Mouse (Mus musculus) MEL (cell line): ENCODE data around the gene Agtrap. TPM values are rescaled to one million over a fixed set of nuclear protein-coding genes. Genes with fewer than 3 reads are reported as not detected.

Experiments
- DNase-seq: peaks from one replicate; pipeline ENCODE4 v3.0.0; 2011; ENCODE audit warnings: low read depth, low spot score
- H3K27ac ChIP-seq: 2 replicates; pipeline ENCODE4 v1.5.1; 2012; ENCODE audit warnings: low read depth, mild to moderate bottlenecking, control low read depth, low read length, moderate library complexity; ENCODE audit not compliant: control insufficient read depth
- H3K27me3 ChIP-seq, 2 experiments: fragments of 150-350 bp in 1 of 2; sonication (generic) in 1 of 2; 2 replicates each; pipeline ENCODE4 v1.6.1; 2012; ENCODE audit warnings: low read length in 2 of 2, mild to moderate bottlenecking in 2 of 2, improper control_type of control experiment in 1 of 2, moderate library complexity in 1 of 2; ENCODE audit not compliant: insufficient read depth in 2 of 2, control insufficient read depth in 1 of 2
- H3K36me3 ChIP-seq, 2 experiments: 2 replicates each; pipeline ENCODE4 v1.6.1; 2012 to 2014; ENCODE audit warnings: low read length in 2 of 2, improper control_type of control experiment in 1 of 2, inconsistent platforms in 1 of 2, mild to moderate bottlenecking in 1 of 2; ENCODE audit not compliant: insufficient read depth in 2 of 2, control insufficient read depth in 1 of 2
- H3K4me1 ChIP-seq, 2 experiments: fragments of 150-350 bp in 1 of 2; sonication (generic) in 1 of 2; 2 replicates each; pipeline ENCODE4 v1.6.1; 2012; ENCODE audit warnings: low read length in 2 of 2, improper control_type of control experiment in 1 of 2, mild to moderate bottlenecking in 1 of 2; ENCODE audit not compliant: insufficient read depth in 2 of 2, control insufficient read depth in 1 of 2
- H3K4me3 ChIP-seq, 2 experiments: fragments of 150-350 bp in 1 of 2; sonication (generic) in 1 of 2; 2 replicates each; pipeline ENCODE4 v1.5.1; 2012; ENCODE audit warnings: low read depth in 2 of 2, low read length in 2 of 2, mild to moderate bottlenecking in 2 of 2, moderate library complexity in 2 of 2, control low read depth in 1 of 2, improper control_type of control experiment in 1 of 2; ENCODE audit not compliant: control insufficient read depth in 1 of 2, insufficient read depth in 1 of 2
- H3K79me2 ChIP-seq: 2 replicates; pipeline ENCODE4 v1.6.1; 2012; ENCODE audit warnings: mild to moderate bottlenecking, low read length, moderate library complexity; ENCODE audit not compliant: control insufficient read depth, poor library complexity, insufficient read depth
- H3K9ac ChIP-seq: 2 replicates; pipeline ENCODE4 v1.6.1; 2012; ENCODE audit warnings: low read depth, mild to moderate bottlenecking, control low read depth, low read length, moderate library complexity; ENCODE audit not compliant: control insufficient read depth, poor library complexity, severe bottlenecking
- H3K9me3 ChIP-seq: fragments of 150-350 bp; sonication (generic); replicated peaks from 2 replicates; pipeline ENCODE4 v1.6.1; 2012; ENCODE audit warnings: mild to moderate bottlenecking, low read length, improper control_type of control experiment, moderate library complexity; ENCODE audit not compliant: insufficient read depth
- BHLHE40 ChIP-seq: IDR thresholded peaks from 2 replicates; pipeline ENCODE4 v1.6.1; 2012; ENCODE audit warnings: low read depth, mild to moderate bottlenecking, inconsistent platforms, low read length, improper control_type of control experiment, borderline replicate concordance
- CHD1 ChIP-seq: IDR thresholded peaks from 2 replicates; pipeline ENCODE4 v1.6.1; 2012; ENCODE audit warnings: low read depth, mild to moderate bottlenecking, inconsistent platforms, low read length, improper control_type of control experiment
- EP300 ChIP-seq, 2 experiments: IDR thresholded peaks; 2 replicates each; pipeline ENCODE4 v1.6.1; 2011; ENCODE audit warnings: improper control_type of control experiment in 2 of 2, low read length in 2 of 2, low read depth in 1 of 2, mild to moderate bottlenecking in 1 of 2
- GATA1 ChIP-seq: IDR thresholded peaks from 2 replicates; pipeline ENCODE4 v1.6.1; 2011; ENCODE audit warnings: low read depth, low read length, improper control_type of control experiment
- HCFC1 ChIP-seq: IDR thresholded peaks from 2 replicates; pipeline ENCODE4 v1.6.1; 2012; ENCODE audit warnings: low read depth, mild to moderate bottlenecking, inconsistent platforms, low read length, improper control_type of control experiment, moderate library complexity
- JUND ChIP-seq: IDR thresholded peaks from 2 replicates; pipeline ENCODE4 v1.6.1; 2011; ENCODE audit warnings: low read depth, mild to moderate bottlenecking, improper control_type of control experiment, low read length
- KAT2A ChIP-seq: conservative IDR thresholded peaks from 2 replicates; pipeline ENCODE4 v1.6.1; 2012; ENCODE audit warnings: low read depth, low read length, improper control_type of control experiment, inconsistent platforms
- MAX ChIP-seq: IDR thresholded peaks from 2 replicates; pipeline ENCODE4 v1.6.1; 2011; ENCODE audit warnings: low read length, improper control_type of control experiment
- MAZ ChIP-seq: IDR thresholded peaks from 2 replicates; pipeline ENCODE4 v1.6.1; 2012; ENCODE audit warnings: low read depth, mild to moderate bottlenecking, inconsistent platforms, low read length, improper control_type of control experiment
- MXI1 ChIP-seq: IDR thresholded peaks from 2 replicates; pipeline ENCODE4 v1.6.1; 2011; ENCODE audit warnings: mild to moderate bottlenecking, low read depth, low read length, improper control_type of control experiment
- POLR2A ChIP-seq, 2 experiments: IDR thresholded peaks; 2 replicates each; pipeline ENCODE4 v1.6.1; 2011 to 2012; ENCODE audit warnings: low read length in 2 of 2, mild to moderate bottlenecking in 2 of 2, control low read depth in 1 of 2, improper control_type of control experiment in 1 of 2, low read depth in 1 of 2, moderate library complexity in 1 of 2; ENCODE audit not compliant: control insufficient read depth in 1 of 2, insufficient read depth in 1 of 2, poor library complexity in 1 of 2
- POLR2AphosphoS2 ChIP-seq: IDR thresholded peaks from 2 replicates; pipeline ENCODE4 v1.6.1; 2011; ENCODE audit warnings: low read length, improper control_type of control experiment
- POLR2AphosphoS5 ChIP-seq: IDR thresholded peaks from 2 replicates; pipeline ENCODE4 v1.6.1; 2012; ENCODE audit warnings: low read depth, borderline replicate concordance, mild to moderate bottlenecking, inconsistent platforms, low read length, moderate library complexity, mixed read lengths
- TAL1 ChIP-seq: IDR thresholded peaks from 2 replicates; pipeline ENCODE4 v1.6.1; 2012; ENCODE audit warnings: mild to moderate bottlenecking, inconsistent platforms, low read length, moderate library complexity, mixed read lengths
- USF1 ChIP-seq: IDR thresholded peaks from 2 replicates; pipeline ENCODE4 v1.6.1; 2014; ENCODE audit warnings: low read depth, mild to moderate bottlenecking, inconsistent platforms, low read length, improper control_type of control experiment, moderate library complexity
- USF2 ChIP-seq, 2 experiments: IDR thresholded peaks; 2 replicates each; pipeline ENCODE4 v1.6.1; 2011 to 2012; ENCODE audit warnings: improper control_type of control experiment in 2 of 2, low read length in 2 of 2, borderline replicate concordance in 1 of 2, inconsistent platforms in 1 of 2, low read depth in 1 of 2, mild to moderate bottlenecking in 1 of 2; ENCODE audit not compliant: insufficient read depth in 1 of 2
- ZC3H11A ChIP-seq: IDR thresholded peaks from 2 replicates; pipeline ENCODE4 v1.6.1; 2012; ENCODE audit warnings: low read depth, mild to moderate bottlenecking, inconsistent platforms, low read length, improper control_type of control experiment
- ZKSCAN1 ChIP-seq: IDR thresholded peaks from 2 replicates; pipeline ENCODE4 v1.6.1; 2012; ENCODE audit warnings: low read depth, mild to moderate bottlenecking, inconsistent platforms, low read length, improper control_type of control experiment, moderate library complexity
- ZNF384 ChIP-seq: IDR thresholded peaks from 2 replicates; pipeline ENCODE4 v1.6.1; 2012; ENCODE audit warnings: low read depth, mild to moderate bottlenecking, inconsistent platforms, low read length, improper control_type of control experiment
- polyA plus RNA-seq, 2 experiments: library from polyadenylated mRNA; stranded (reverse) in 1 of 2; unstranded in 1 of 2; fragments of >175 nt in 1 of 2; fragments of >200 nt in 1 of 2; gene quantifications; 2 replicates each; pipeline versions ENCODE4 v1.2.1 to v1.2.4; 2012; ENCODE audit warnings: low replicate concordance in 2 of 2, low read depth in 1 of 2; ENCODE audit not compliant: insufficient read length in 2 of 2, insufficient read depth in 1 of 2, missing spikeins in 1 of 2
- total RNA-seq: library from RNA; depleted of rRNA; stranded (reverse); fragments of 300-350 nt; gene quantifications from 2 replicates; pipeline ENCODE4 v1.2.3, GENCODE M21; 2012

The Agtrap gene
- total and polyA plus RNA-seq, 3 experiments: 5.0 to 16.0 TPM; not detected in 1

DNA sequence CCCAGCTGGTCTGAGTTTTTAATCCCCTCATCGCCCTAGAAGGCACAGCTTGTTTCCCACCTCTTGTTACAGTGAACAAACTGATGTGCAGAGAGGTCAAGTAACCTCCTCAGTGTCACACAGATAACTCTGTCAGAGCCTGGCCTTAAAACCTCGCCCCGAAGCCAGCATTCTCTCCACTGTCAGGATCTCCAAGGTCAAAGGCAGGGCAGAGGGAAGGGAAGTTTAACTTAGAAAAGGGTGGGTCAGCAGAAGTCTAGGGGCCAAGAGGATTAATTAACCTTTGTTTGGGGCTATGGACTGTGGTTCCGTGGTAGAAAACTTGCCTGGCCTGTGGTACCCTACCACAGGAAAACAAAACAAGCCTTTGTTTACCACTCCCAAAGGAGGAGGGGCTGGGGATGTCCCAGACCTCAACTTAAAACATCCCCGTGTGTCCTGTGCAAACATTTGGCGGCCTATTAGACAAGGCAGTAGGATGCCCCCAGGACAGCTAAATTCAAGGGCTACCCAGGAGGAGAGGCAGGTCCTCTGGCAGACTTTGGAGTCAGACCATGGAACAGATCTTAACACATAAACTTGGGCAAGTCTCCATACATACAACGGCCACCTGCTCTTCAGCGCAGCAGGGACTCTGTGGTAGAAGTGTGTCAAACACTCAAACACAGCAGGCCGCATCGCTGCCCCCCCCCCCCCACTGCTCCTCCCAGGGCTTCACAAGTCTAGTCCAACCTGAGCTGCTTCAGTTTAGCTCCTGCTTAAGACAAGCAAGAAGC, 2.5 kb downstream of the Agtrap start:
- no peaks in the 10 kb centered on the region for H3K9me3 ChIP-seq
- TF ChIP-seq POLR2AphosphoS5: no peak
- TF ChIP-seq JUND: no peak
- TF ChIP-seq MXI1: no peak
- no peak for TF ChIP-seq ZC3H11A
- no peak for TF ChIP-seq TAL1
- TF ChIP-seq BHLHE40: no peak
- peaks cover 6% of the 10 kb centered on the region for H3K79me2 ChIP-seq
- DNase-seq: no peak
- no peaks in the 10 kb centered on the region for H3K27me3 ChIP-seq
- no peak overlapping the region for H3K27ac ChIP-seq
- peaks cover 0 to 4% of the 10 kb centered on the region in 2 experiments; a peak in 2 of 4 replicates for H3K36me3 ChIP-seq
- no peak overlapping the region for H3K9ac ChIP-seq
- no peak overlapping the region for H3K4me3 ChIP-seq
- H3K4me1 ChIP-seq: peaks cover 0 to 10% of the 10 kb centered on the region in 2 experiments; a peak in 2 of 4 replicates

DNA sequence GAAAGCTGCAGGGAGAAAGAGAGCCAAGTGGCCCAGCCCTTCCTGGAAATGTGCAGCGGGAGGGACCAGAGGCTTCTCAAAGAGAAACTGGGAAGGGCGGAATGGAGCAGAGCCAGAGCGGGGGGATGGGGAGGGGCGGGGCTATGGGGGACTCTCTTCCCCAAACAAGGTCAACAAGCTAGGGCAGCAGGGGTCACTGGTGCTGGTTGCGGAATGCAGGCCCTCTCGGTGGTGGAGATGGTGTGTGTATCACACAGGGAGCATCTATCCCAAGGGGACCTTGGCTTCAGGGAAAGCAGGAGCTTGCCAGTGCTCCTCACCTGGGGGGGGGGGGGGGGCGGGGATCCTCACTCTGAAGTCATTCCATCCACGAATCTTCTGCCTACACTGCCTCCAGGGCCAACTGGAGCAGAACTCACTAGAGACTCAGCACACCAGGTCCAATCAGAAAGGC, 3.5 kb downstream of the Agtrap start:
- peaks cover 0 to 10% of the 10 kb centered on the region in 2 experiments; a peak in 2 of 4 replicates for H3K4me1 ChIP-seq
- TF ChIP-seq EP300 (IDR thresholded peaks at IDR 0.05; ENCODE audit: low read depth in 1 of 2, low read length in 2 of 2) (no peak), GATA1 (no peak), POLR2A (IDR thresholded peaks at IDR 0.05; ENCODE audit: control insufficient read depth in 1 of 2, insufficient read depth in 1 of 2, low read depth in 1 of 2, low read length in 2 of 2, poor library complexity in 1 of 2) (no peak), MAX (no peak), CHD1 (no peak), ZNF384 (no peak), MAZ (no peak), HCFC1 (no peak), USF1 (no peak), KAT2A (no peak), POLR2AphosphoS5 (no peak), USF2 (IDR thresholded peaks at IDR 0.05; ENCODE audit: borderline replicate concordance in 1 of 2, insufficient read depth in 1 of 2, low read depth in 1 of 2, low read length in 2 of 2) (no peak), POLR2AphosphoS2 (no peak), ZKSCAN1 (no peak)
- TF ChIP-seq, all 39 proteins: peak for 0
- Histone ChIP-seq H3K36me3 (peaks cover 0 to 4% of the 10 kb centered on the region in 2 experiments; a peak in 2 of 4 replicates), H3K27me3 (no peaks in the 10 kb centered on the region), H3K9me3 (no peaks in the 10 kb centered on the region), H3K79me2 (peaks cover 6% of the 10 kb centered on the region), H3K27ac (no peak overlapping the region), H3K4me3 (no peak overlapping the region), H3K9ac (no peak overlapping the region)
- no peak for DNase-seq
